Mouse (Mus musculus): Measurements from ENCODE around the gene Dnmt3l.
"Not testable (repeated sequence)": the region's sequence is repeated elsewhere in the genome, so short reads cannot be mapped to it uniquely, and the experiment has no call there.

Dnmt3l gene

DNA sequence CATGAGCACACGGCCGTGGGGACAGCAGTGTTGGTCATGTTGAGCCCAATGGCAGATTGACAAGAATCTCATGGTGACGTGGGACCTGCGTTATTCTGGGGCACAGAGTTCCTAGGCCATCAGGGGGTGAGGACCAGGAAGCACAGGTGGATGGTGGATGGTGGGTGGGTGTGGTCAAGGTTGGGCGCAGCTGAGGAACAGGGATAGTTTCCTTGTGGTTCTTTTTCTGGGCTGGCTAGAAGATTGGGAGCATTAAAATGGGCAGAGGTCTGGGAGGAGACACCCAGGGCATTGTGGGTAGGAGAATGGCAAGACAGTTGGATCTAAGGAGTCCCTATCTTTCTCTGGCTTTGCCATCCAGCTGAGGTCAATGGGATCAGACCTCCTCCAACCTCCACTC is at the start of gene Dnmt3l:
Gene Dnmt3l, plus strand, starts transcription at position 301 of the 400 bp plus-strand sequence.
- DNase-seq (ENCODE audit: low spot score) = no peak

GRCm38 (mm10) chr10:77995639-77996038 is 46.1 kb upstream of the Dnmt3l start:
- DNase-seq (ENCODE audit: low spot score) = no peak

DNA sequence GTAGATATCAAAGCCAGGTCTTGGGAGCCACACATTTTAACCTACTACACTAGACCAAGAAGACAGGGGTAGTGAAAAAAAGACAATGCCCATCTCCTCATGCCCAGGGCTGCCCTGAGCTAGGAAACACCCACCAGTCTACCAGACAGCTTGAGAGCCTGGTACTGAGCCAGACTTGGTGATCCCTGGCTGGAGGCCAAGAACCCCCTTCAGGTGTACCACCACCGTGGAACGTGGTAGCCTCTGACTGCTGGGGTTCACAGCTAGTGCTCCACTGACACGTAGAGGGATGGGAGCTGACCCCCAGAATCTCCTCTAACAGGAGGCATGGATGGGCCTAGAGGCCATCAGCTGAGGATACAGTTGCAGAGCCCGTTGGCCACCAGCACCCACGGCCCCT is 41.5 kb upstream of the Dnmt3l start:
- no peak for DNase-seq (ENCODE audit: low spot score)

DNA sequence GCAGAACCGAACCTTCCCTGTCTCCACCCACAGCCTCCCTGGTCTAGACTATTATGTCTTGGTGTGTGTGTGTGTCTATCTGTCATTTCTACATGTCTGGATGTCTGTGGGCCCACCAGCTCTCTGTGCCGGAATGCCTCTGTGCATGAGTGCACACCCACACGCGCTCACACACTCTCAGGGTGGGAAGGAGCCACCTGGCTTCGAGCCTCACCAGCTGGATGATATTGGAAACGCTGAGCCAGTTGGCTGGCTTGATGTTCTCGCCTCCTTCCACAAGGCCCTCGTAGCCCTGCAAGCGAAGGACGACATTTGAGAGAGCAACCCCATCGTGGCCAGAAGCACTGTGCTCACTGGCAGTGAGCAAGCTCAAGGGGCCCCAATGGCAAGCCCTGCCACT is 40.0 kb upstream of the Dnmt3l start:
- DNase-seq (ENCODE audit: low spot score) = no peak

DNA sequence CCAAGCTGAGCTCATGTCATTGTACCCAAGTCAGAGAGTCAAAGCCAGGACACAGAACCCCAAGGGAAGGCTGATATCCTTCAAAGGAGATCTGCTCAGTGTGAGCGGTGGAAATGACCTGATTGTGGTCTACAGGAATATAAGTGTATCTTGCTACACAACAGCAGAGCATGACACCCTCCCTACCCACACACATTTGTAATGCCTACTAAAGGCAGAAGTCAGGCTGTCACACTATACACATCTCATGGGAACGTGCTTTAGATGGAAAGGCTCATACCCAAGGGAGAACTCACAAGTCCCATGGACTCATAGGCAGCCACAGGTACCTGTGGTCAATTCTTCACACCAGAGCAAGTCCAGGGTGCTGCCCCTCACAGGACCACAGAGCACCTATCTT is 39.4 kb upstream of the Dnmt3l start:
- DNase-seq (ENCODE audit: low spot score) = no peak

- no peak for DNase-seq (ENCODE audit: low spot score)
Observed at GRCm38 (mm10) chr10:78004479-78005100, 37.2 kb upstream of the Dnmt3l start.

DNA sequence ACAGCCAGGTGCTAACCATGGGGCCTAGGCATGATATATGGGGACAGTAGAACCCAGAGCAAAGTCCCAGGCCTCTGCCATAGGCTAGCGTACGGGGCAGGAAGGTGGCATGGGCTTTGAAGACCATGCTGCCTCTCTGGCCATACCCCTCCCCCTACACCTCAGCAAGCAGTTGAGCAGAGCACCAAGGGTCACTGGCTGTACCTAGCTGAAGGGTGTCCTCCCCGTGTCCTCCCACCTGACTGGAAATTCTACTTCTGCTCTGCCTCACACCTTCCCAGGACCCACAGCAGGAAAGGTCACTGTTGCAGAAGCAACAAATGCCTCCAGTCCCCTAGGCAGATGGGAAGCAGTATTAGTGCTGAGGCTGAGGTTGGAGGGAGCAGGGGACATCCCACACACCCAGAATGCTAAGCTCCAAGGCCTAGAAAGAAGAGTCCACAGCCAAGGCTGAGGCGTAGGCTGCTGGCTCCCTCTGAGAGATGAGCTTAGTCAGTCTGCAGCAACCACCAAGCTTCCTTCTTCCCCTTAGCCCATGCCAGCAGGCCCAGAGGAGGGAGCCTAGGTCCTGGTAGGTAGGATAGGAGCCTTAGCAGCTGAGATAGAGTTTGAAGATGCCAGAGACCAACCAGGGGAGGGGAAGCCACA is 35.8 kb upstream of the Dnmt3l start:
- DNase-seq (ENCODE audit: low spot score) = no peak

DNA sequence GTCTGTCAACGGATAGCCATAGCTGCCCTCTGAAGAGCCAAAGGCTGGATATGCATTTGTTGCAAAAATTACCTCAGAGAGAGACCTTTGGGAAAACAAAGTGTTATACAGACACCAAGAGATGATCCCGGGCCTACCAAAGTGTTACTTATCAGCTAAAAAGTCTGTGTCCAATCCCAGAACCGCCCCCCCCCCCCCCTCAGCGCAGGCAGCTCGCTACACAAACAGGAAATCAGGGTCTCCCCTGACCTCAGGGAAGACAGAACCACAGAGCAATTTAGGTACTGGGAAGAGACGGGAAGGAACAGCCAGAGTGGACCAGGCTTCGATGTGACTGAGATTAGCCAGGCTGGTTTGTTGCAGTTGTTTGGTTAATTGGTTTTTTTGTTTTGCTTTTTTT is 34.5 kb upstream of the Dnmt3l start:
- no peak for DNase-seq (ENCODE audit: low spot score)

DNA sequence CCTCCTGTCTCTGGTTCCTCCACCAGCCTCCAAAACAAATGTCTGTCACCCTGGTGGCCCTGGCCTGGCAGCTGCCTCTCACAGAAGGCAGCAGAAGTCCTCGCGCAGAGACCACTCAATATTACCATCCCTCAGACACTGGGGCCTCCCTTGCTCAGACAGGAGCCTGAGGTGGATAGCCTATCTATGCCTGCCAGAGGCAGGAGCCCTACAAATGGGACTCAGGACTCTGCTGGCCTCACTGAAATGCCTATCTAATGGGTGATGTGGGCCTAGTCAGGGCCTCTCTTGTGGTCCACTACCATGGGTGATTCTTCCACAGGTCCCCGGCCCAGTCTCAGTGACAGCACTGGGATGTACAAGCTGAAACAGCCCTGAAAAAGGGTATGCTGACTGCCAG is 33.6 kb upstream of the Dnmt3l start:
- DNase-seq (ENCODE audit: low spot score) = no peak

GRCm38 (mm10) chr10:78009184-78009944 is 32.4 kb upstream of the Dnmt3l start:
- peak; percentile 95 for DNase-seq (ENCODE audit: low spot score)

DNA sequence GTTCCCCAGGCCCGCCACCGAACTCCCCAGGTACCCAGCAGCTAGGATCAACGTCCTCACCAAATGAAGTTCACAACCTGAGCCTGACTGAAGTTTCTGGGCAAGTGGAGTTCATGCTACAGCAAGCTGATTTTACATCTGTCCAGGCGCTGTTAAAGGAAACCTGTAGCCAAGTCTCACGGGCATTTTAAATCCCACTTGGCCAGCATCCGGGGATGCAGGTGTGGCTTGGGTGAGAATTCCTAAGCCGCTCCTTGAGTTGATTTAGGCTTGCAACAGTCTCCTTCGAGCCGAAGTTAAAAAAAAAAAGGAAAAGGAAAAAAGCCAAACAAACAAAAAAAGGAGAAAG is 31.8 kb upstream of the Dnmt3l start, which contains the start of gene Pfkl:
Gene Pfkl, minus strand, starts transcription at position 139 of the 349 bp plus-strand sequence.
- no peak for DNase-seq (ENCODE audit: low spot score)

DNA sequence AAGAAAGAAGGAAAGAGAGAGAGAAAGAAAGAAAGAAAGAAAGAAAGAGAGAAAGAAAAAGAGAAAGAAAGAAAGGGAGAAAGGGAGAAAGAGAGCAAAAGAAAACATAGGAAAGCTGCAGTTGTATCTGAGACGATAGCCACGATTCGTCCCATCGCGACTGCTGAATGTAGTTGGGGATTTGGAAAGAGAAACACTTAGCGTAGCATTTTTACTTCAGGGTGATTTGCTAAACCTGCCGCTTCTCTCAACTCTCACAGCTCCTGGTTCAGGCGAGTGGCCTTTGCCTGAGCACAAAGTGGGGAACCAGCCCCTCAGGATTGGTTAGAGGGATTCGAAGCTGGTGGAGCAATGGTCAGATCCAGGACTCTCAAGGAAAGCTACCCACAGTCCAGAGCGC is 31.4 kb upstream of the Dnmt3l start:
- no peak for DNase-seq (ENCODE audit: low spot score)

DNA sequence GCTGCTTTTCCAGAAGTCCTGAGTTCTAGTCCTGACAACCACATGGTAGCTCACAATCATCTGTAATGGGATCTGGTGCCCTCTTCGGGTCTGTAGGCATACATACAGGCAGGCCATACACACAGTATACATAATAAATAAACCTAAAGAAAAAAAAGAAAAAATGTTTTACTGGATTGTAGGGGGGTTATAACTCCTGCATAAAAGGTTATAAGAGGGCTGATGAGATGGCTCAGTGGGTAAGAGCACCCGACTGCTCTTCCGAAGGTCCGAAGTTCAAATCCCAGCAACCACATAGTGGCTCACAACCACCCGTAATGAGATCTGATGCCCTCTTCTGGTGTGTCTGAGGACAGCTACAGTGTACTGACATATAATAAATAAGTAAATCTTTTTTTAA is 30.6 kb upstream of the Dnmt3l start:
- not testable (repeated sequence) for DNase-seq (ENCODE audit: low spot score)

DNA sequence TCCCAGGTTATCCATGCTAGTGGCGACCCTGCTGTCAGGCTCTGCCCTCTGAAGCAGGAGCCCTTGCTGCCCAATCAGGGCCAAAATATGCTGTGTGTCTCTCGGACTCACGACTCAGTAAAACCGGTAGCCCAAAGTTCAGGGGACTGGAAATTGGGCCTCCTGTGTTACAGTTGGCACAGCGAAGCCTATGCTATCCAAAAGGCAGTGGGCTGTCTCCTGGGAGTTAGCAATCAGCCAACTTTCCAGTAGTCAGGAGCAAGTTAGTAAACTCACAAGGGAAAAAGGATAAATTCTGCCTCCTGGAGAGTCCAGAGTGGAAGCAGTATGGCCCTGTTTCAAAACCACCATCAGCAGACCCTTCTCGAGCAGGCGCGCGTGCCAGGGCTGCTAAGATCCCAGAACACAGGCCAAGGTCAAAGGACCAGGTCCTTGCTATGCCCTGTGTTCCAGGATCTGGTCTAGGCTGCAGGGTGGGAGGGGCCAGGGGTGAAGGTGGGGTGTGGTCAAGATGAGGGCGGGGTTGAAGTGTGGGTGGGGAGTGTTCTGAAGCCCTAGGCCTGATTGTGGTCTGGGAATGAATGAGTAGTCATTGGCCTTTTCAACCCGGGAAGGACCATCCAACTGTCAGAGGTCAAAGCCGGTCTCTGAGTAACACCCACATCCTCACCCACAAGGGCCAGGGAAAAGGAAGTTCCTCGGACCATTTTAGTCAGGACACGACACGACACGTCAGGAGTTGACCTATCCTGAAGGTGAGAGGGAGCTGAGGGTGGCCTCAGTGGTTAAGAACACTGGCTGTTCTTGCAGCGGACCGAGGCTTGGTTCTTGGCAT is 28.9 kb upstream of the Dnmt3l start:
- DNase-seq (ENCODE audit: low spot score) = no peak

DNA sequence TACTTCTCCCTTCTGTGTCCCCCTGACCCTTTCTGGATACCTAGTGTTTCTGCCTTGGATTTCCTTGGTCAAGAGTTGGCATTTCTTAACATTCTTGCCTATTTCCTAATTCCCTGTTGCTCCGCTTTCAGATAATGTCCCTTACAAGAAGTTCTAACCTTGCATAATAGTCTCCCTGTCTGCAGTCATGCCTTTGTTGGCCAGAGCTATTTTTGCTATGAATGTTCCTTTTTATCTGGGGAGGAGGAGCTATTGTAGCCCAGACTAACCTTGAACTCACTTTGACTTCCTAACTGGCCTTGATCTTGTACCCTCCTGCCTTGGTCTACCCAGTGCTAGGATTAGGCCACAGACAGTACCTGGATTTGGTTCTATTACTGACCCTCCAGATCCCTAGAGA is 26.3 kb upstream of the Dnmt3l start:
- no peak for DNase-seq (ENCODE audit: low spot score)

- no peak for DNase-seq (ENCODE audit: low spot score)
Observed at GRCm38 (mm10) chr10:78016366-78016765, 25.4 kb upstream of the Dnmt3l start.

GRCm38 (mm10) chr10:78018797-78019203 is 22.9 kb upstream of the Dnmt3l start:
- DNase-seq (ENCODE audit: low spot score) = peak; percentile 69

GRCm38 (mm10) chr10:78019291-78019690 is 22.5 kb upstream of the Dnmt3l start:
- no peak for DNase-seq (ENCODE audit: low spot score)

DNA sequence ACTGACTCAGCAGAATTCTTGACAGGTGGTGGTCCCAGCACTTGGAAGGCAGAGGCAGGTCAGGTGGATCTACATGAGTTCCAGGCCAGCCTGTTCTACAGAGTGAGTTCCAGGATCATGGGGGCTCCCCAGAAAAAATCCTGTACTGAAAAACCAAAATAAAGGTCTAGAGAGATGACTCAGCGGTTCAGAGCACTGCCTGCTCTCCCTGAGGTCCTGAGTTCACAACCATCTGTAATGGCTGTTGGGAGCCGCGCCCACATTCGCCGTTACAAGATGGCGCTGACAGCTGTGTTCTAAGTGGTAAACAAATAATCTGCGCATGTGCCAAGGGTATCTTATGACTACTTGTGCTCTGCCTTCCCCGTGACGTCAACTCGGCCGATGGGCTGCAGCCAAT is 21.8 kb upstream of the Dnmt3l start:
- DNase-seq (ENCODE audit: low spot score) = not testable (repeated sequence)

DNA sequence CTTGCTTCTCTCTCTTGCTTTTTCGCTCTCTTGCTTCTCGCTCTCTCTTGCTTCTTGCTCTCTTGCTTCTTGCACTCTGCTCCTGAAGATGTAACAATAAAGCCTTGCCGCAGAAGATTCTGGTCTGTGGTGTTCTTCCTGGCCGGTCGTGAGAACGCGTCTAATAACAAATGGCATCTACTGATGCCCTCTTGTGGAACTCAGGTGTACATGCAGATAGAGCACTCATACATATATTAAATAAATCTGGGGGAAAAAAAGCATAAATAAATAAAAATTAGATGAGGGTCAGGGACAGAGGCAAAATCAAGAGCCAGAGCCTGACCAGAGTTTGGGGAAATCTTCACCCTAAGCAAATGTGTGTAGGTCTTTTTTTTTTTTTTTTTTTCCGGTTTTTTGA is 16.3 kb upstream of the Dnmt3l start:
- DNase-seq (ENCODE audit: low spot score) = not testable (repeated sequence)

DNA sequence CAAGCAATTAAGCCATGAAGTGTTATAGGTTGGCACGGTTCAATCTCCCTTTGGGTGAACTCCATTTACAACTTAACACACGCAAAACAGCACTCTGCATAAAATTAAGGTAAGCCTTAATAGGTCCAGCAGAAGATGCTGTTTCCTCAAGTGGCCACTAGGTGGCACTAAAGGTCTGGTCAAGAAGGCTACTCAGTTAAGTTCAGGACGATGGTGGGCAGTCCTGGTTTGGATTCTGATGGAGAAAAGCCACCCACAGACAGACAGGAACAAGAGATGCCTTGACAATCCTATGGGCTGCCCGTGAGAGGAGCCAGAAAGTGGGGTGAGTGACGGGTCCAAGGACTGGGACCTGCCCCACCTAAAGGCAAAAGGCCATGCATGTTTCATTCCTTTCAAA is 13.6 kb upstream of the Dnmt3l start:
- peak; percentile 66 for DNase-seq (ENCODE audit: low spot score)

DNA sequence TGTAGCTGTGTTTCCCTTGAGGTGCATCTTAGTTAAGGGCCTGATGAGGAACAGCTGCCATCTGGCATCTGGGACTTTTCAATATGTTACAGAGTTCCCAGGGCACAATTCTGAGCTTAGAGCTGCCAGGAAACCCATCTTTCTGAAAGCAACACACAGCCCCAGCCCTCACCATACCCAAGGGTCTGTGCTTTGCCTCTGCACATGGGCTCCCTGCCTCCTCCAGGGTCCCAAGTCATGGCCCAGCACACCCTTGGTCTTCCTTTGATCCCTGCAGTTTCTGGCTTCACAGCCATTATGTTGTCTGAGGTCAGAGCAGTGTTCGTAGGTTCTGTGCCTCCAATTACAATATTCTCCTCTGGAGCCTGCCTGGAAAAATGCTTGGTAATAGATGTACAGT is 12.7 kb upstream of the Dnmt3l start:
- no peak for DNase-seq (ENCODE audit: low spot score)

Measured in T-cell, adult 2 months (primary cell).